Mouse (Mus musculus) sigmoid colon, adult 10 weeks (tissue): ENCODE data around the gene Ky. TPM values are rescaled to one million over a fixed set of nuclear protein-coding genes. Genes with fewer than 3 reads are reported as not detected.

Source experiments
- polyA plus RNA-seq: library from polyadenylated mRNA; stranded (reverse); fragments of 350-450 nt; fragmentation: Illumina TruSeq; extraction: RNeasy Lipid Tissue Mini Kit (QIAGEN cat#74804); gene quantifications from one replicate; pipeline ENCODE4 v1.2.3, GENCODE M21; 2014; ENCODE audit warnings: low read depth, low replicate concordance

Ky gene
- not detected for polyA plus RNA-seq

GRCm38 (mm10) chr9:102505700-102506585 is at the start of gene Ky:
Ky (plus strand) TSS chr9:102505750.

Other genes with a start within 250 kb of the Ky start
- gene Ephb1, start 151.1 kb upstream of the Ky start, polyA plus RNA-seq: 0.13 TPM
- gene Anapc13, start 120.5 kb downstream of the Ky start, polyA plus RNA-seq: 8.7 TPM
- 42.6 TPM for gene Cep63, start 120.8 kb downstream of the Ky start, polyA plus RNA-seq
- gene Amotl2, start 210.9 kb downstream of the Ky start, polyA plus RNA-seq: 7.5 TPM